Mouse (Mus musculus) midbrain, embryonic 15.5 days (tissue): ENCODE data around the gene Ccdc63. TPM values are rescaled to one million over a fixed set of nuclear protein-coding genes. Genes with fewer than 3 reads are reported as not detected.
A peak's percentile ranks its signal among the peaks of the same experiment; 100 is the strongest.
"Not testable (repeated sequence)": the region's sequence is repeated elsewhere in the genome, so short reads cannot be mapped to it uniquely, and the experiment has no call there.

Experiments
- ATAC-seq: fragments of 200-750 bp; cut with Nextera tagmentation; replicated peaks from 2 replicates; pipeline ENCODE4 v1.8.0; 2017; ENCODE audit warnings: moderate TSS enrichment
- H3K27ac ChIP-seq: fragments of 300-500 bp; sonication (generic); 2 replicates; pipeline ENCODE4 v1.5.1; 2015; ENCODE audit warnings: mild to moderate bottlenecking, inconsistent platforms
- H3K27me3 ChIP-seq: fragments of 300-500 bp; sonication (generic); replicated peaks from 2 replicates; pipeline ENCODE4 v1.6.1; 2015; ENCODE audit warnings: inconsistent platforms
- H3K36me3 ChIP-seq: fragments of 300-500 bp; sonication (generic); replicated peaks from 2 replicates; pipeline ENCODE4 v1.6.1; 2015; ENCODE audit warnings: inconsistent platforms
- H3K4me1 ChIP-seq: fragments of 300-500 bp; sonication (generic); 2 replicates; pipeline ENCODE4 v1.6.1; 2015; ENCODE audit warnings: inconsistent platforms
- H3K4me2 ChIP-seq: fragments of 300-500 bp; sonication (generic); 2 replicates; pipeline ENCODE4 v1.6.1; 2015; ENCODE audit warnings: inconsistent platforms, mild to moderate bottlenecking, moderate library complexity
- H3K4me3 ChIP-seq: fragments of 300-500 bp; sonication (generic); 2 replicates; pipeline ENCODE4 v1.5.1; 2015; ENCODE audit warnings: mild to moderate bottlenecking, inconsistent platforms
- H3K9ac ChIP-seq: fragments of 300-500 bp; sonication (generic); 2 replicates; pipeline ENCODE4 v1.6.1; 2015; ENCODE audit warnings: mild to moderate bottlenecking, inconsistent platforms
- H3K9me3 ChIP-seq: fragments of 300-500 bp; sonication (generic); 2 replicates; pipeline ENCODE4 v1.6.1; 2016; ENCODE audit warnings: inconsistent platforms
- WGBS: fragments of 180-500 bp; shearing (Covaris S2); methylation state at CpG from one replicate; pipeline ENCODE4 v1.1.7; 2015; ENCODE audit warnings: mixed read lengths; 5-methylcytosine and 5-hydroxymethylcytosine counted together
- polyA plus RNA-seq: library from polyadenylated mRNA; unstranded; fragments of >200 nt; fragmentation: Nextera tagmentation; extraction: Ambion mirVana; gene quantifications from 2 replicates; pipeline ENCODE4 v1.2.1, GENCODE M21; 2015

Gene Ccdc63
- 0.29 TPM in 1 of 2 replicates, not detected in the other for polyA plus RNA-seq

DNA sequence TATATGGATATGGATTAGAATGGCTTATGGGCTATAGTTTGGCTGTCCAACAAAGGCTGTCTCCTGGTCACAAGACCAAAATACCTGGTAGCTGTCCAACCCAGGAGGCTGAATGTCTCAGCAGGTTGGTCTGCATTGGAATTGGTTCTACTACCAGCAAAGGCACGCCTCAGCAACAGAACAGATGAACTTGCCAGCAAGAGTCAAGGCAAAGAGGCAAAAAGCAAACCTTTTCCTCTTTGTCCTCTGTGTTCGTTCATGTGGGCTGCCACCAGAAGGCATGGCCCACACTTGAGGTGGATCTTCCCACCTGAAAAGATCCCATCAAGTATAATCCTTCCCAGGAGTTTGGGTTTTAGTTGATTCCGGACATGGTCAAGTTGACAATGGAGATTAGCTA, at the start of gene Ccdc63:
Gene Ccdc63 (minus strand): TSS at position 101 of the 400 bp plus-strand sequence.
- H3K4me2 ChIP-seq: no peak within 1 kb of the TSS
- 90% methylated on average over 3 of the region's 3 CpGs for WGBS
- ATAC-seq: no peak
- H3K9me3 ChIP-seq: no peaks in the 10 kb centered on the region
- H3K4me1 ChIP-seq: no peaks in the 10 kb centered on the region
- no peaks in the 10 kb centered on the region for H3K27me3 ChIP-seq
- H3K36me3 ChIP-seq: no peaks in the 10 kb centered on the region
- no peak within 1 kb of the TSS for H3K4me3 ChIP-seq
- H3K9ac ChIP-seq: no peak within 1 kb of the TSS
- no peak within 1 kb of the TSS for H3K27ac ChIP-seq

DNA sequence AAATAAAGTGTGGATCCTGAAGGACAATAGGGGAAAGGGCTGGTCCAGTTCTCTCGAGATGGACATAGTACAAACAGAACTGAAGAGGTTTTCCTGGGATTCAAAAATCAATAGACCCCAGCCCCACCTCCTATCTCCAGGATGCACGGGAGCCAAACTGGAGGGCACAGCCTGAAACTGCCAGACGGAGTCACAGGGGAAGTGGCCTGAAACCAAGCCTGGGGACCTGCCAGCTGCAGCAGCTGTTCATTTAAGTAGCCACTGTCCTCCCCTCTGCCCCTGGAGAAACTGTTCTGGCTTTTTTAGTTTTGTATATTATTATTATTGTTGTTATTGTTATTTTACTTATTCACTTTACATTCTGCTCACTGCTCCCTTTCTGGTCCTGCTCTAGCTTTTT, 48.5 kb upstream of the Ccdc63 start:
- no peaks in the 10 kb centered on the region for H3K36me3 ChIP-seq
- H3K27ac ChIP-seq: no peak overlapping the region
- WGBS: 48% methylated on average over 3 of the region's 3 CpGs
- no peaks in the 10 kb centered on the region for H3K9me3 ChIP-seq
- H3K9ac ChIP-seq: no peak overlapping the region
- no peaks in the 10 kb centered on the region for H3K27me3 ChIP-seq
- no peak overlapping the region for H3K4me2 ChIP-seq
- no peaks in the 10 kb centered on the region for H3K4me1 ChIP-seq
- ATAC-seq: no peak
- H3K4me3 ChIP-seq: no peak overlapping the region

DNA sequence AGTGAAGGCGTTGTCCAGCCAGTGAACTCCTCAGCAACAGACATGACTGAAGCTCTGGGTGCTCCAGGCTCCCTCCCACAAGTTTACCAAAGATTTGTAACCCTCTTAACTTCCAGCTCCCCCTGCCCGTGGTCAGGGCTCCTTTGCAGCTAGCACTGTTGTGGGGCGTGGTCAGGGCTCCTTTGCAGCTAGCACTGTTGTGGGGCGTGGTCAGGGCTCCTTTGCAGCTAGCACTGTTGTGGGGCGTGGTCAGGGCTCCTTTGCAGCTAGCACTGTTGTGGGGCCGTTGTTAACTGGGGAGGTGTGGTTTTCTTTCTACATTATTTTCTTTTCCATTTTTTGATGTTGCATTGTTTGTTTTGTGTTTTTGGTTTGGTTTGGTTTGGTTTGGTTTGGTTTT, 44.2 kb upstream of the Ccdc63 start:
- H3K27me3 ChIP-seq: not testable (repeated sequence)

DNA sequence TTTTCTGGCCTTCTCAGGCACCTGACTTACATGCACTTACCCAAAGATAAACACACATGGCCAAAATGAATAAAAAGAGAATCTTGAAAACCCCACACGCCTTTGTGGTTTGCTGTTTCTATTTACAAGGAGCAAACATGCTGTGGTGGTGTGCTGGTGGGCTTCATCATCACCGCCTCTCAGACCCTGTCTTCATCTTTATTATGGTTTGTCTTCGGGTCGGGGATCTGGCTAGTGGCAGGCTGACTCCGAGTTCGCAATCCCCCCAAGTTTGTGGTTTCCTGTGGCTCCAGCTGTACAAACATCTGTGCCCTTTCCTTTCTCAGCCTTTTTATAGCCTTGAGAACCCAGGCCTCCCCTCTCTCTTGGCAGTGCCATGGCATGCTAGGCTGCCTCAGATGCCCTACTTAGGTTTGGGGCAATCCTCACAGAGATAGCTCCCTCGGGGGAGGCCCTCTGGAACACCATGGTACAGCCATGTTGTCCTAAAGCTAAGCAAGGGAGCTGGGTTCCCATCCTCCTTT, 43.7 kb upstream of the Ccdc63 start:
- Histone ChIP-seq H3K27ac (no peak overlapping the region), H3K4me1 (no peaks in the 10 kb centered on the region), H3K4me3 (no peak overlapping the region), H3K27me3 (no peaks in the 10 kb centered on the region), H3K4me2 (no peak overlapping the region), H3K9me3 (no peaks in the 10 kb centered on the region), H3K36me3 (no peaks in the 10 kb centered on the region), H3K9ac (no peak overlapping the region)
- 90% methylated on average over 7 of the region's 7 CpGs for WGBS
- no peak for ATAC-seq

More for the DNA sequence above, 44.2 kb upstream of the Ccdc63 start:
- not testable (repeated sequence) for H3K9me3 ChIP-seq, ATAC-seq, H3K36me3 ChIP-seq, H3K4me3 ChIP-seq, H3K9ac ChIP-seq, H3K4me1 ChIP-seq, H3K27ac ChIP-seq, H3K4me2 ChIP-seq
- WGBS: 93% methylated on average over 6 of the region's 6 CpGs

DNA sequence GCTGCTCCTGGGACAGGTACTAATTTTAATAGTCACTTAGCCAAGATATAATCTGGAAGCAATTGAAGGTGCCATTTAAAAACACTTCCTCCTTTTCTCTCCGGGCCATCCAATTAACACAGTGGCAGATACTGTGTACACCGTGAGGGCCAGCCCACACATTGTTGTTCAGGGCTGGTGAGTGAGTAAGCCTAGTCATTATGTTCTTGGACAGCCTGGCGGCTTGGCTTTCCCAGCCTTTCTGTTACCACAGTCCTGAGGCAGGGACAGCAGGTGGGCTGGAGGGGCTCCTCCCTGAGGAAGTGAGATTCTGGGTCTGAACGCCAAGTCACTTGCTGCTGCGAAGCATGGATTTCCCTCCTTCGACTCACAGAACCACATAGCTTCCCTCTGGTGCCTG, 39.0 kb upstream of the Ccdc63 start:
- Histone ChIP-seq H3K27me3 (no peaks in the 10 kb centered on the region), H3K27ac (no peak overlapping the region), H3K4me1 (no peaks in the 10 kb centered on the region), H3K4me2 (no peak overlapping the region), H3K9ac (no peak overlapping the region), H3K4me3 (no peak overlapping the region), H3K36me3 (0 out of 2 replicates have a peak, but pooled peaks cover 11% of the 10 kb centered on the region), H3K9me3 (no peaks in the 10 kb centered on the region)
- ATAC-seq: no peak
- WGBS: 63% methylated on average over 6 of the region's 6 CpGs

DNA sequence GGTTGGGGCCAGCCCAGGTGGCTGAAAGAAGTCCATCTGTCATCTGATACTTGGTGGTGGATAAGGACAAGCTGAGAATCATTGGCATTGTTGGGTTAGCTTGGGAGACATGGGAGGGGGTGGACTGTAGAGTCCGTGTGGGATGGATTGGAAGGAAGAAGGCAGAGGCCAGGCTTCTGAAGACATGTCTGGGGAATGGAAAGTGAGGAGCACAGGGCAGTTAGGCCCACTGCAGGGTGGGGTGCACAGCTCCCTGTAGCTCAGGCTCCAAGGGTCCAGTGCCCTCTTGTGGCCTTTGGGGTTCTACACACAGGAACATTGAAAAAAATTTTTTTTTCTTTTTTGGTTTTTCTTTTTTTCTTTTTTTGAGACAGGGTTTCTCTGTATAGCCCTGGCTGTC, 35.8 kb upstream of the Ccdc63 start:
- H3K27me3 ChIP-seq: no peaks in the 10 kb centered on the region
- H3K27ac ChIP-seq: no peak overlapping the region
- no peaks in the 10 kb centered on the region for H3K9me3 ChIP-seq
- H3K36me3 ChIP-seq: peaks cover 27% of the 10 kb centered on the region
- 53% methylated on average over 1 of the region's 1 CpGs for WGBS
- no peak overlapping the region for H3K4me2 ChIP-seq
- no peak for ATAC-seq
- no peak overlapping the region for H3K4me3 ChIP-seq
- H3K4me1 ChIP-seq: no peaks in the 10 kb centered on the region
- no peak overlapping the region for H3K9ac ChIP-seq

DNA sequence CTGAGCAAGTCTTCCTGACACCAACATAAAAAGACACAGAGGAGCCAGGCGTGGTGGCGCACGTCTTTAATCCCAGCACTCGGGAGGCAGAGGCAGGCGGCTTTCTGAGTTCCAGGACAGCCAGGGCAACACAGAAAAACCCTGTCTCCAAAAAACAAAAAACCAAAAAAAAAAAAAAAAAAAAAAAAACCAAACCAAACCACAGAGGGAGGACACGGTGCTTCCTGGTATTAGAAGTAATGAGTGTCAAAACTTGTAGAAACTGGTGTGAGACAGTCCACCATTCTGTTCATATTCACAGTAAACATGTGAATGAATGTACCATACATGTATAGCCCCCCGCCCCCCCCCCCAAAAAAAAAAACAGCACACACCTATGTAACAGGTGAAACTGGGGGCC, 35.3 kb upstream of the Ccdc63 start:
- no peak for ATAC-seq
- H3K9ac ChIP-seq: no peak overlapping the region
- H3K4me2 ChIP-seq: no peak overlapping the region
- peaks cover 31% of the 10 kb centered on the region for H3K36me3 ChIP-seq
- H3K27ac ChIP-seq: no peak overlapping the region
- WGBS: 92% methylated on average over 7 of the region's 7 CpGs
- H3K4me1 ChIP-seq: no peaks in the 10 kb centered on the region
- H3K9me3 ChIP-seq: no peaks in the 10 kb centered on the region
- no peaks in the 10 kb centered on the region for H3K27me3 ChIP-seq
- H3K4me3 ChIP-seq: no peak overlapping the region

DNA sequence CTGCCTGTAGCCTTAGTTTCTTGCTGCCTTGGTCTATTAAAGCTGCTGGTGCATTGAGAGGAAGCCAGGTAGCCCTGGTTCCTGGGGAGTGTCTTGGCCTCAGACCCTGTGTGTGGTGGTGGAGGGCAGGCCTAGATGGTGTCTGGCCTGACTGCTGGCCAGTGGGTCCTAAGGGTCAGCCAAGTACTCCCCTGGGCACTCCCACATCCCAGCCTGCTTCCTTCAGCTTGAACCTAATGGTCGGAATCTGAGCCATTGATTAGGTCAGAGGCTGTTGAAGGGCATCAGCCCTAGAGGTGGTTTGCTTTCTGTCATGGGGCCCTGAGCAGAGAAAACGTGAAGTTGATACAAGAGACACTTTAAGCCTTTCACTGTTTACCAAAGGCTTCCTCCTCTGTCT, 34.8 kb upstream of the Ccdc63 start:
- H3K4me1 ChIP-seq: no peaks in the 10 kb centered on the region
- no peak overlapping the region for H3K4me3 ChIP-seq
- H3K9ac ChIP-seq: no peak overlapping the region
- no peaks in the 10 kb centered on the region for H3K9me3 ChIP-seq
- no peak overlapping the region for H3K27ac ChIP-seq
- no peaks in the 10 kb centered on the region for H3K27me3 ChIP-seq
- peaks cover 37% of the 10 kb centered on the region for H3K36me3 ChIP-seq
- no peak for ATAC-seq
- no peak overlapping the region for H3K4me2 ChIP-seq
- WGBS: 76% methylated on average over 2 of the region's 2 CpGs

DNA sequence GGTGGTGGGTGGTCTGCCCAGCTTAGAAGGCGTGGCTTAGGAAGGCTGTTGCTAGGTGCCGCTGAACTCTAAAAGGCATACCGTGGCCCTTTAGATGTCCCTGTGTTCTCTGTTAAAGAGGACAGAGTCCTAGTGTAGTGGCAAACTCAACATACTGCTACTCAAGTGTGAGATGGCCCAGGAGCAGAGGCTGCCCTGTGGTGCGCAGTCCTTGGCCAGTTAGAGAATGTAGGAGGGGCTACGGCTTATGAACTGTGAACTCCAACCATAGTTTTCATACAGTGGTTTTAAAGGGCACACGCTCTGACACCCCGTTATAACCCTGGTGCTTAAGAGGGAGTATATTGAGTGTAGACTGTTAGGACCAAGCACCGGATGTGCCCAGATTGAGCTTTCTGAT, 30.4 kb upstream of the Ccdc63 start:
- Histone ChIP-seq H3K4me1 (peaks cover 13% of the 10 kb centered on the region), H3K27ac (no peak overlapping the region), H3K36me3 (peaks cover 50% of the 10 kb centered on the region), H3K27me3 (no peaks in the 10 kb centered on the region), H3K9ac (no peak overlapping the region), H3K4me3 (no peak overlapping the region), H3K4me2 (no peak overlapping the region), H3K9me3 (no peaks in the 10 kb centered on the region)
- no peak for ATAC-seq
- WGBS: 94% methylated on average over 8 of the region's 8 CpGs

DNA sequence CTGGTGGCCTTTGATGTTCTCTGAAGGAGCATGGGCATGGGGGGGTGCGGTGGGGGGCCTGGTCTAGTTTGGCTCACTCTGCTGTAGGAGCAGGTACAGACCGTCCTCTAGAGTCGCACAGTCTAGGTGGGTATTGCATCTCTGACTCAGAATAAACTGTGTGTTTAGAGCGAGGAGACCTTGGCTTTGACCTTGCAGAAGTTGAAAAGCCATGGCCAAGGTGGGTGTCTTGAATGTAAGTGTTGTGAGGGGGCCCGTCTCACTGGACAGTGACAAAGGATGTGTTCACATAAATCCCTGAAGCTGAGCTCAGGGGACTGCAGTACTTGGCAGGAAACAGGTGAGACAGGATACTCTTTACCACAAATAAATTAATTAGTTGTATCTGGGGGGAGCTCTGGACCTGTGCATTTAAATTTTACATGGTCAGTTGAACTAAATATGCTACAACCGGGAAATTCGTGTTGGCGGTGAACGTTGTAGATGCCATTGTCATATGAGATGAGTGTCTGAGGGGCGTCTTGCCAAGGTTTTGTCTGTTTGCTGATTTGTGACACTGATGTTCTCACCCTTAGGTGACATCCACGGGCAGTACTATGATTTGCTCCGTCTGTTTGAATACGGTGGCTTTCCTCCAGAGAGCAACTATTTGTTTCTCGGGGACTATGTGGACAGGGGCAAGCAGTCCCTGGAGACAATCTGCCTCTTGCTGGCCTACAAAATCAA, 27.9 kb upstream of the Ccdc63 start:
- H3K9ac ChIP-seq: no peak overlapping the region
- peaks cover 40% of the 10 kb centered on the region for H3K36me3 ChIP-seq
- no peak for ATAC-seq
- H3K4me2 ChIP-seq: no peak overlapping the region
- 88% methylated on average over 14 of the region's 14 CpGs for WGBS
- no peak overlapping the region for H3K4me3 ChIP-seq
- H3K4me1 ChIP-seq: peaks cover 39% of the 10 kb centered on the region
- H3K27ac ChIP-seq: no peak overlapping the region
- no peaks in the 10 kb centered on the region for H3K9me3 ChIP-seq
- no peaks in the 10 kb centered on the region for H3K27me3 ChIP-seq

DNA sequence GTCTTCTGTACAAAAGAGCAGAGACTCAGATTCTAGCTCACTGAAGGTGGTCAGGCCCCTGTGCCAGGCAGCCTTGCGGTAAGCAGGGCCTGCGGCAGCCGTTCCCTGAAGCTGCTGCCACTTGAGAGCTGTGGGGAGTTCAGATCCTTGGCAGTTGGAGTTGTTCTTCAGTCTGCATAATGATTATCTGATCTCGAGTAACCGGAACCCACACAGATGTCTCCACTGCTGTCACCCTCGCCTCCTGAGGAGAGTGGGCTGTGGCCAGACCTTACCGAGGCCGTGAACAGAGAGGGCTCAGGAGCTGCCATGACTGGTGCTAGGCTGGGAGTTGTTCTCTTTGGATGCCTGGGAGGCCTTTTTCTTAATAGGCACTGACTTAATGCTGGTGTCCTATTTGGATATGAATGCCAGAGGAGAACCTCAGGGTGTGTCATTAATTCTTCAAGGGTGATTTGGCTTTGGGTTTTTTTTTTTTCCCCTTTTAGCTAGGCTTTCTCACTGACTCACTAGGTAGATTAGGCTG, 26.1 kb upstream of the Ccdc63 start:
- Histone ChIP-seq H3K4me2 (peak overlapping the region; percentile 26), H3K9me3 (no peaks in the 10 kb centered on the region), H3K27ac (peak overlapping the region; percentile 64), H3K27me3 (no peaks in the 10 kb centered on the region), H3K36me3 (peaks cover 30% of the 10 kb centered on the region), H3K4me3 (no peak overlapping the region), H3K4me1 (peaks cover 57% of the 10 kb centered on the region), H3K9ac (no peak overlapping the region)
- WGBS: 29% methylated on average over 8 of the region's 8 CpGs
- no peak; the same call in 1 of the 2 replicates for ATAC-seq

DNA sequence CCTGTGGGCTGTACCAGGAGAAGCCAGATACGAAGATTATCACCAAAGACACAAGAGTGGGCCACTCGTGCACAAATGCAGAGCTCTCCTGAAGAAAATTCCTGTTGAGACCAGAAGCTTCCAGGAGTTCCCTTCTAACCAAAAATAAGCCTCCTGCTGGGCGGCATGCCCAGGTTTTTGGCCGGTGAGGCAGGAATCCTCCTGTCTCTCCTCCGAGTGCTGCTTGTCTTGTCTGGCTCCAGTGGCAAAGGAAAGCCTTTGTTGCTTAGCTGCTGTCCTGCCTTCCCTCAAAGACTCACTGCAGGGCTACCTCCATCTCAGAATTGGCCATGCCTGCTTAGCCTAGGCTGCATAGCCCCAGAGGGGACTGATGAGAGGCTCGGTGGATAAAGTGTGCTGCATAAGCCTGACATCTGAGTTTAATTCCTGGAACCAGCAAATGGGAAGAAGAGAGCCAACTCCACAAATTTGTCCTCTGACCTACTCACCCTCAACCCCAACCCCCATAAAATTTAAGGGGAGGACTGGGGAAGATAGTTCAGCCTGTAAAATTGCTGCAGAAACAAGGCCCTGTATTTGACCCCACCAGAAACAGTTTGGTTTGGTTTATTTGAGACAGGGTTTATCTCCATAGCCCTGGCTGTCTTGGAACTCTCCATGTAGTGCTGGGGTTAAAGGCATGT, 24.8 kb upstream of the Ccdc63 start:
- 32% methylated on average over 6 of the region's 6 CpGs for WGBS
- H3K4me2 ChIP-seq: peak overlapping the region; percentile 6; the same call in 1 of the 2 replicates
- peak overlapping the region; percentile 64 for H3K27ac ChIP-seq
- no peak for ATAC-seq
- H3K9me3 ChIP-seq: no peaks in the 10 kb centered on the region
- peaks cover 70% of the 10 kb centered on the region for H3K4me1 ChIP-seq
- H3K36me3 ChIP-seq: peaks cover 18% of the 10 kb centered on the region
- H3K4me3 ChIP-seq: no peak overlapping the region; the same call in 1 of the 2 replicates
- H3K27me3 ChIP-seq: no peaks in the 10 kb centered on the region
- H3K9ac ChIP-seq: no peak overlapping the region
